Mouse (Mus musculus): ENCODE measurements around the gene Rabggta. TPM values are rescaled to one million over a fixed set of nuclear protein-coding genes. Genes with fewer than 3 reads are reported as not detected.

The Rabggta gene
- polyA plus RNA-seq, 1 experiment from 2014 or later: 53.2 TPM

GRCm38 (mm10) chr14:55727889-55728685, 6.0 kb upstream of the Rabggta start:
- Histone ChIP-seq H3K27me3 (no peaks in the 10 kb centered on the region), H3K4me1 (replicated peaks) (no peaks in the 10 kb centered on the region), H3K27ac (replicated peaks) (no peak overlapping the region), H3K9ac (no peak overlapping the region), H3K9me3 (no peaks in the 10 kb centered on the region), H3K36me3 (no peaks in the 10 kb centered on the region), H3K4me2 (no peak overlapping the region), H3K4me3 (no peak overlapping the region)
- ATAC-seq (ENCODE audit: low read depth): no peak
- 69% methylated on average over 8 of the region's 8 CpGs for WGBS

GRCm38 (mm10) chr14:55726261-55726660, 4.2 kb upstream of the Rabggta start:
- Histone ChIP-seq H3K36me3 (no peaks in the 10 kb centered on the region), H3K9me3 (no peaks in the 10 kb centered on the region), H3K27ac (replicated peaks) (no peak overlapping the region), H3K9ac (no peak overlapping the region), H3K4me3 (no peak overlapping the region), H3K4me2 (no peak overlapping the region), H3K4me1 (replicated peaks) (peaks cover 8% of the 10 kb centered on the region), H3K27me3 (no peaks in the 10 kb centered on the region)
- no peak for ATAC-seq (ENCODE audit: low read depth)

- Histone ChIP-seq H3K36me3 (peaks cover 4% of the 10 kb centered on the region; the same call in 1 of the 2 replicates), H3K4me1 (replicated peaks) (peaks cover 16% of the 10 kb centered on the region), H3K4me2 (no peak overlapping the region), H3K9ac (no peak overlapping the region), H3K4me3 (no peak overlapping the region), H3K27me3 (no peaks in the 10 kb centered on the region), H3K27ac (replicated peaks) (no peak overlapping the region), H3K9me3 (no peaks in the 10 kb centered on the region)
- ATAC-seq (ENCODE audit: low read depth): no peak
- 68% methylated on average over 8 of the region's 8 CpGs for WGBS
These were observed 2.4 kb upstream of the Rabggta start for GRCm38 (mm10) chr14:55724411-55724871.

- Histone ChIP-seq H3K36me3 (peaks cover 14% of the 10 kb centered on the region), H3K27ac (replicated peaks) (no peak overlapping the region), H3K9ac (no peak overlapping the region), H3K4me3 (no peak overlapping the region), H3K9me3 (no peaks in the 10 kb centered on the region), H3K4me1 (replicated peaks) (peaks cover 16% of the 10 kb centered on the region), H3K27me3 (no peaks in the 10 kb centered on the region), H3K4me2 (no peak overlapping the region)
- WGBS: 96% methylated on average over 7 of the region's 7 CpGs
- no peak for ATAC-seq (ENCODE audit: low read depth)
These were observed 1.4 kb upstream of the Rabggta start for GRCm38 (mm10) chr14:55723433-55723832.

- H3K4me3 ChIP-seq: peak overlapping the region; percentile 70
- H3K4me1 ChIP-seq (replicated peaks): peaks cover 16% of the 10 kb centered on the region
- peak overlapping the region; percentile 89; the same call in 1 of the 2 replicates for H3K27ac ChIP-seq (replicated peaks)
- no peaks in the 10 kb centered on the region for H3K9me3 ChIP-seq
- peaks cover 23% of the 10 kb centered on the region for H3K36me3 ChIP-seq
- peak overlapping the region; percentile 59 for H3K4me2 ChIP-seq
- WGBS: 45% methylated on average over 8 of the region's 8 CpGs
- ATAC-seq (ENCODE audit: low read depth): peak; percentile 33
- H3K9ac ChIP-seq: peak overlapping the region; percentile 80
- H3K27me3 ChIP-seq: no peaks in the 10 kb centered on the region
These were observed 429 bp upstream of the Rabggta start for GRCm38 (mm10) chr14:55722438-55722945.

- Histone ChIP-seq H3K36me3 (peaks cover 37% of the 10 kb centered on the region), H3K27ac (replicated peaks) (no peak overlapping the region; the same call in 1 of the 2 replicates)
- ATAC-seq (ENCODE audit: low read depth): no peak
These were observed 987 bp downstream of the Rabggta start for GRCm38 (mm10) chr14:55721076-55721475.

GRCm38 (mm10) chr14:55720666-55721065, 1.4 kb downstream of the Rabggta start:
- Histone ChIP-seq H3K27ac (replicated peaks) (no peak overlapping the region), H3K9ac (0 out of 2 replicates have a peak overlapping the region, but pooled peaks have one; percentile 80), H3K4me3 (no peak overlapping the region), H3K4me1 (replicated peaks) (peaks cover 16% of the 10 kb centered on the region), H3K27me3 (no peaks in the 10 kb centered on the region), H3K9me3 (no peaks in the 10 kb centered on the region), H3K36me3 (peaks cover 39% of the 10 kb centered on the region), H3K4me2 (no peak overlapping the region)
- no peak for ATAC-seq (ENCODE audit: low read depth)
- WGBS: 92% methylated on average over 12 of the region's 12 CpGs

More at GRCm38 (mm10) chr14:55721076-55721475, 987 bp downstream of the Rabggta start:
- peak overlapping the region; percentile 59 for H3K4me2 ChIP-seq
- H3K9ac ChIP-seq: peak overlapping the region; percentile 80
- WGBS: 76% methylated on average over 6 of the region's 6 CpGs
- no peaks in the 10 kb centered on the region for H3K9me3 ChIP-seq
- no peaks in the 10 kb centered on the region for H3K27me3 ChIP-seq
- peaks cover 16% of the 10 kb centered on the region for H3K4me1 ChIP-seq (replicated peaks)
- H3K4me3 ChIP-seq: peak overlapping the region; percentile 70

GRCm38 (mm10) chr14:55719737-55720136, 2.3 kb downstream of the Rabggta start:
- Histone ChIP-seq H3K4me2 (no peak overlapping the region), H3K36me3 (peaks cover 39% of the 10 kb centered on the region), H3K9me3 (no peaks in the 10 kb centered on the region), H3K4me3 (no peak overlapping the region), H3K27ac (replicated peaks) (no peak overlapping the region), H3K27me3 (no peaks in the 10 kb centered on the region), H3K4me1 (replicated peaks) (peaks cover 16% of the 10 kb centered on the region), H3K9ac (no peak overlapping the region)
- 86% methylated on average over 6 of the region's 6 CpGs for WGBS
- ATAC-seq (ENCODE audit: low read depth): no peak

- H3K27ac ChIP-seq (replicated peaks): no peak overlapping the region
- H3K4me2 ChIP-seq: no peak overlapping the region
- H3K4me3 ChIP-seq: no peak overlapping the region
- peaks cover 11% of the 10 kb centered on the region for H3K4me1 ChIP-seq (replicated peaks)
- peaks cover 39% of the 10 kb centered on the region for H3K36me3 ChIP-seq
- H3K9ac ChIP-seq: no peak overlapping the region
- peaks cover 24% of the 10 kb centered on the region for H3K27me3 ChIP-seq
- H3K9me3 ChIP-seq: no peaks in the 10 kb centered on the region
- ATAC-seq (ENCODE audit: low read depth): no peak
- WGBS: 79% methylated on average over 8 of the region's 8 CpGs
These were observed 5.2 kb downstream of the Rabggta start for GRCm38 (mm10) chr14:55716884-55717283.

- H3K4me1 ChIP-seq (replicated peaks): peaks cover 8% of the 10 kb centered on the region
- no peak overlapping the region for H3K9ac ChIP-seq
- H3K27ac ChIP-seq (replicated peaks): no peak overlapping the region
- peaks cover 39% of the 10 kb centered on the region for H3K36me3 ChIP-seq
- WGBS: 92% methylated on average over 6 of the region's 6 CpGs
- H3K4me3 ChIP-seq: no peak overlapping the region
- no peaks in the 10 kb centered on the region for H3K9me3 ChIP-seq
- no peak for ATAC-seq (ENCODE audit: low read depth)
- H3K4me2 ChIP-seq: no peak overlapping the region
- peaks cover 28% of the 10 kb centered on the region for H3K27me3 ChIP-seq
These were observed 5.8 kb downstream of the Rabggta start for GRCm38 (mm10) chr14:55716271-55716670.

- no peaks in the 10 kb centered on the region for H3K4me1 ChIP-seq (replicated peaks)
- H3K9ac ChIP-seq: no peak overlapping the region
- peaks cover 39% of the 10 kb centered on the region for H3K36me3 ChIP-seq
- H3K27ac ChIP-seq (replicated peaks): no peak overlapping the region
- no peak overlapping the region for H3K4me2 ChIP-seq
- ATAC-seq (ENCODE audit: low read depth): no peak
- peaks cover 28% of the 10 kb centered on the region for H3K27me3 ChIP-seq
- 42% methylated on average over 6 of the region's 6 CpGs for WGBS
- H3K9me3 ChIP-seq: no peaks in the 10 kb centered on the region
- no peak overlapping the region for H3K4me3 ChIP-seq
These were observed 7.2 kb downstream of the Rabggta start for GRCm38 (mm10) chr14:55714893-55715292.

- H3K4me2 ChIP-seq: no peak within 1 kb of the TSS
- H3K9me3 ChIP-seq: no peaks in the 10 kb centered on the region
- H3K4me3 ChIP-seq: no peak within 1 kb of the TSS
- no peak within 1 kb of the TSS for H3K27ac ChIP-seq (replicated peaks)
- no peak within 1 kb of the TSS for H3K9ac ChIP-seq
- no peaks in the 10 kb centered on the region for H3K4me1 ChIP-seq (replicated peaks)
- ATAC-seq (ENCODE audit: low read depth): no peak
- H3K36me3 ChIP-seq: peaks cover 27% of the 10 kb centered on the region
- H3K27me3 ChIP-seq: peaks cover 28% of the 10 kb centered on the region
- 14% methylated on average over 4 of the region's 4 CpGs for WGBS
These were observed 8.3 kb downstream of the Rabggta start, which contains the start of gene Tgm1 for GRCm38 (mm10) chr14:55713729-55714122. Gene Tgm1, minus strand, starts transcription at chr14:55713926.
